Mouse (Mus musculus): Measurements from ENCODE around the gene Tcf7l2. TPM values are rescaled to one million over a fixed set of nuclear protein-coding genes. Genes with fewer than 3 reads are reported as not detected.

Gene Tcf7l2
- total and polyA plus RNA-seq, 3 experiments = not detected

DNA sequence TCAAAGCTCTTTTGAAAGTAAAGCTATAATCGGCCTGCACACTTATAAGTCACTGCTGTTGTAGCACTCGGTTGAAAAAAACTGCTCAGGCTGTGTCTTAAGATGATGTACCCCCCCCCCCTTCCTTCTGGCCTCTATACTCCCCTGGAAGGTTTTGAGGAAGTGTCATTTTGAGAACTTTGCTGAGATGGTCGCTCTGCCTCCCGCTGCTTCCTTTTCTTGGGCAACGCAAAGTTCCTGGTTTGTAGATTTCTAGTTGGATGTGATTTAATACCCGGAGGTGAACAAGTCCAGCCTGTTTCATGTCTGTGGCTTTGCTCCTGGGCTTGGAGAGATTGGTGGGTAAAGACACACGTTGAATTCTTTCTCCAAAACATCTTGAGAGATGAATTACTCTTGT lies 33.2 kb downstream of the Tcf7l2 start:
- no peak for TF ChIP-seq MXI1 (IDR thresholded peaks at IDR 0.05; ENCODE audit: low read depth, low read length)
- no peak for TF ChIP-seq HCFC1 (IDR thresholded peaks at IDR 0.05; ENCODE audit: low read depth, low read length)
- no peak for TF ChIP-seq JUN (IDR thresholded peaks at IDR 0.05; ENCODE audit: insufficient read depth, low read depth, low read length)
- TF ChIP-seq ZMIZ1 (IDR thresholded peaks at IDR 0.05; ENCODE audit: low read depth, low read length) = no peak
- no peak for TF ChIP-seq USF2 (conservative IDR thresholded peaks at IDR 0.05; ENCODE audit: low read depth, low read length)
- no peak for TF ChIP-seq BHLHE40 (IDR thresholded peaks at IDR 0.05; ENCODE audit: low read depth, low read length)
- no peak for TF ChIP-seq ZKSCAN1 (IDR thresholded peaks at IDR 0.05; ENCODE audit: borderline replicate concordance, low read depth, low read length)
- TF ChIP-seq ZNF384 (IDR thresholded peaks at IDR 0.05; ENCODE audit: low read depth, low read length) = no peak
- no peak for TF ChIP-seq MAZ (IDR thresholded peaks at IDR 0.05; ENCODE audit: low read depth, low read length)
- no peak for TF ChIP-seq POLR2A (IDR thresholded peaks at IDR 0.05; ENCODE audit: low read depth, low read length)
- in situ Hi-C loops (cut with MboI; ENCODE audit: low pct_ligation_motif_present, low pct_unique_long_range_greater_than_20kb, low sequenced_read_pairs) = no loop called here
- no peak for DNase-seq (ENCODE audit: extremely low read depth)
- H3K27ac ChIP-seq (ENCODE audit: insufficient read depth, low read depth) = no peak overlapping the region
- H3K4me2 ChIP-seq (ENCODE audit: insufficient read depth, low read depth, poor library complexity, severe bottlenecking) = no peak overlapping the region
- H3K4me3 ChIP-seq (replicated peaks in 1 of 3; ENCODE audit: low read depth in 2 of 3, low read length in 2 of 3, poor library complexity in 1 of 3) = no peak overlapping the region
- H3K4me1 ChIP-seq (ENCODE audit: control insufficient read depth in 1 of 2, insufficient read depth in 2 of 2) = peaks cover 0 to 5% of the 10 kb centered on the region in 2 experiments; a peak in 1 of 4 replicates
- dilution Hi-C loops (cut with MboI; ENCODE audit: extremely low pct_ligation_motif_present, extremely low pct_unique_long_range_greater_than_20kb, low sequenced_read_pairs) = no loop called here
- H3K9me3 ChIP-seq (replicated peaks; ENCODE audit: low read length) = peaks cover 3% of the 10 kb centered on the region
- H3K9ac ChIP-seq (ENCODE audit: insufficient read depth, low read depth) = no peak overlapping the region
- H3K36me3 ChIP-seq (replicated peaks in 1 of 2; ENCODE audit: control insufficient read depth in 1 of 2, insufficient read depth in 1 of 2, low read length in 1 of 2) = no peaks in the 10 kb centered on the region
- H3K27me3 ChIP-seq (replicated peaks) = peaks cover 88% of the 10 kb centered on the region
- H3K79me2 ChIP-seq (replicated peaks; ENCODE audit: control insufficient read depth, extremely low read depth, insufficient read depth, poor library complexity, severe bottlenecking) = no peaks in the 10 kb centered on the region

DNA sequence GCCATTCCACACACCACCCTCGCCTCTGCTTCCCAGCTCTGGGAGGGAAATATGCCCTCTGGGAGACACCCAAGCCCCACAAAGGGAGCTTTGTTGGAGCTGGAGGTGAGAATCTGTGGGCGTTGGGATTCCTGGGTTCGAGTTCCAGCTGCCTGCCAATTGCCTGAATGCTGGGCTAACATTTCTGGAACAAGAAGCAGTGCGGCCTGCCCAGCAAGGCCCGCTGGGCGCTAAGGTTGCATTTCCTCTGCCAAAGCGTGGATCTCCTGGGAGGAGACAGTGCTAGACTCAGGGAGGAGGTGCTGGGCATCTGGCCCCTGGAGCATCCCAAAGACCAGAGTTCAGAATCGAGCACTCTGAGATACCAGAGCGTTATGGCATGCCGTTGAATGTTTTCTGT lies 38.3 kb downstream of the Tcf7l2 start:
- Histone ChIP-seq H3K4me1 (ENCODE audit: control insufficient read depth in 1 of 2, insufficient read depth in 2 of 2) (peaks cover 0 to 3% of the 10 kb centered on the region in 2 experiments; a peak in 1 of 4 replicates), H3K79me2 (replicated peaks; ENCODE audit: control insufficient read depth, extremely low read depth, insufficient read depth, poor library complexity, severe bottlenecking) (no peaks in the 10 kb centered on the region), H3K27me3 (replicated peaks) (peaks cover 95% of the 10 kb centered on the region), H3K4me3 (replicated peaks in 1 of 3; ENCODE audit: low read depth in 2 of 3, low read length in 2 of 3, poor library complexity in 1 of 3) (no peak overlapping the region), H3K9me3 (replicated peaks; ENCODE audit: low read length) (peaks cover 3% of the 10 kb centered on the region), H3K27ac (ENCODE audit: insufficient read depth, low read depth) (no peak overlapping the region), H3K4me2 (ENCODE audit: insufficient read depth, low read depth, poor library complexity, severe bottlenecking) (no peak overlapping the region), H3K36me3 (replicated peaks in 1 of 2; ENCODE audit: control insufficient read depth in 1 of 2, insufficient read depth in 1 of 2, low read length in 1 of 2) (no peaks in the 10 kb centered on the region), H3K9ac (ENCODE audit: insufficient read depth, low read depth) (no peak overlapping the region)
- dilution Hi-C loops (cut with MboI; ENCODE audit: extremely low pct_ligation_motif_present, extremely low pct_unique_long_range_greater_than_20kb, low sequenced_read_pairs) (no loop called here), in situ Hi-C loops (cut with MboI; ENCODE audit: low pct_ligation_motif_present, low pct_unique_long_range_greater_than_20kb, low sequenced_read_pairs) (no loop called here)
- TF ChIP-seq MXI1 (IDR thresholded peaks at IDR 0.05; ENCODE audit: low read depth, low read length) (no peak), MAFK (IDR thresholded peaks at IDR 0.05; ENCODE audit: insufficient replicate concordance, low read length) (no peak), ZKSCAN1 (IDR thresholded peaks at IDR 0.05; ENCODE audit: borderline replicate concordance, low read depth, low read length) (no peak), USF1 (IDR thresholded peaks at IDR 0.05; ENCODE audit: low read depth, low read length) (no peak), ETS1 (conservative IDR thresholded peaks at IDR 0.05; ENCODE audit: low read depth, low read length) (no peak), MAX (IDR thresholded peaks at IDR 0.05; ENCODE audit: low read length) (no peak), NRF1 (IDR thresholded peaks at IDR 0.05; ENCODE audit: low read depth, low read length) (no peak), CHD1 (IDR thresholded peaks at IDR 0.05; ENCODE audit: low read depth, low read length) (no peak), EP300 (IDR thresholded peaks at IDR 0.05; ENCODE audit: low read length) (no peak), SMC3 (IDR thresholded peaks at IDR 0.05; ENCODE audit: low read depth, low read length) (no peak), JUN (IDR thresholded peaks at IDR 0.05; ENCODE audit: insufficient read depth, low read depth, low read length) (no peak), PAX5 (IDR thresholded peaks at IDR 0.05; ENCODE audit: low read length) (no peak), HCFC1 (IDR thresholded peaks at IDR 0.05; ENCODE audit: low read depth, low read length) (no peak), KAT2A (IDR thresholded peaks at IDR 0.05; ENCODE audit: insufficient replicate concordance, low read length) (no peak), RCOR1 (conservative IDR thresholded peaks at IDR 0.05; ENCODE audit: low read depth, low read length) (no peak), E2F4 (IDR thresholded peaks at IDR 0.05; ENCODE audit: insufficient replicate concordance, low read depth, low read length) (no peak), MYC (IDR thresholded peaks at IDR 0.05; ENCODE audit: low read depth, low read length) (no peak)
- DNase-seq (ENCODE audit: extremely low read depth) = no peak

Measured in CH12.LX (cell line).